Mouse (Mus musculus): ENCODE measurements at regions not wholly inside any gene's neighbourhood (a gene's known extent, or its start where the extent isn't known, plus 50 kb on each side); places are given as distances from the start of the nearest gene placed in this dataset.

DNA sequence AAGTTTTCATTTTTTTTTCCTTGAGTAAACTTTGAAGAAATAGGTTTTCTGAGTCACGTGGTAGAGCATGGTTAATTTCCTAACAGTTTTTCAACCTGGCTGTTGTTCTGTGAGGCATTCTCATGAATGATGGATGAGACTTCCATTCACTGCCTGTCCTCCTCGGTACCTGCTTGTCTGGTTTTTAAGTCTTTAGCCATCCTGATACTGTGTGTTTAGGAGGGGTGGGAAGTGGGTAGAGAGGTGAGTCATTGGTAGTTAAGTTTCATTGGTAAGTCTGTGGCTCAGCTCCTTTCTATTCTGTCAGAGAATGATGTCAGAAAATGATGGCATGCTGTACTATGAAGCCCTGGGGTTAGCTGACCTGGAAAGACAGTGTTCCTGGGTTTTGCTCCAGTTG lies 697.1 kb upstream of the Car8 start:
- no peaks in the 10 kb centered on the region for H3K27me3 ChIP-seq (replicated peaks; ENCODE audit: control insufficient read depth, insufficient read depth, low read length)
- no peaks in the 10 kb centered on the region for H3K36me3 ChIP-seq (ENCODE audit: control insufficient read depth, insufficient read depth, low read length)
- no peak for DNase-seq (ENCODE audit: low spot score)
- no peak overlapping the region for H3K4me3 ChIP-seq (ENCODE audit: low read depth, low read length)
- H3K4me2 ChIP-seq (ENCODE audit: low read length), result no peak overlapping the region
- 80% methylated on average over 2 of the region's 2 CpGs for WGBS
- H3K9me3 ChIP-seq (replicated peaks; ENCODE audit: control insufficient read depth, low read length), result no peaks in the 10 kb centered on the region
- ATAC-seq, result no peak
- no peak overlapping the region for H3K9ac ChIP-seq (ENCODE audit: low read length)
- H3K4me1 ChIP-seq (ENCODE audit: control insufficient read depth, insufficient read depth, low read length), result no peaks in the 10 kb centered on the region
- no peak overlapping the region for H3K27ac ChIP-seq (ENCODE audit: low read depth, low read length)

DNA sequence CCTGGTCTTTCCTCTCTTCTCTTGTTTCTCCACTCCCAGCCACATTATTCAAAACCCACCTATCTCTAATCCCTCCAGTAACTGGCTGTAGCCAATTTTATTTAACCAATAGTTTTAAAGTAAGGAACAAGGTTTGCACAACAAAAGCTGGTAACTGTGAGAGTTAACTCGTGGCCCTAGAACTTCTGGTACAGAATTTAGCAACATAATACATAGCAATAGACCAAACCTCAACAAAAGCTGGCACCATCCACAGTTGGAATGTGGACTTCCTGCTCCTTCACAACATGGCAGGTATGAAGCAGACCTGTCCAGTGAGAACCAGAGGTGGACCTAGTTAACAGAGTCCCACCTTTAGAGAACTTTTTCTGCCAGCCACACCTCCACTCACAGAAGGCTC lies 695.7 kb upstream of the Car8 start:
- Histone ChIP-seq H3K4me3 (ENCODE audit: low read depth, low read length) (no peak overlapping the region), H3K9me3 (replicated peaks; ENCODE audit: control insufficient read depth, low read length) (no peaks in the 10 kb centered on the region), H3K4me2 (ENCODE audit: low read length) (no peak overlapping the region), H3K36me3 (ENCODE audit: control insufficient read depth, insufficient read depth, low read length) (no peaks in the 10 kb centered on the region), H3K4me1 (ENCODE audit: control insufficient read depth, insufficient read depth, low read length) (no peaks in the 10 kb centered on the region), H3K27ac (ENCODE audit: low read depth, low read length) (no peak overlapping the region), H3K9ac (ENCODE audit: low read length) (no peak overlapping the region), H3K27me3 (replicated peaks; ENCODE audit: control insufficient read depth, insufficient read depth, low read length) (no peaks in the 10 kb centered on the region)
- 69% methylated on average over 1 of the region's 1 CpGs for WGBS
- DNase-seq (ENCODE audit: low spot score) (no peak), ATAC-seq (no peak)

DNA sequence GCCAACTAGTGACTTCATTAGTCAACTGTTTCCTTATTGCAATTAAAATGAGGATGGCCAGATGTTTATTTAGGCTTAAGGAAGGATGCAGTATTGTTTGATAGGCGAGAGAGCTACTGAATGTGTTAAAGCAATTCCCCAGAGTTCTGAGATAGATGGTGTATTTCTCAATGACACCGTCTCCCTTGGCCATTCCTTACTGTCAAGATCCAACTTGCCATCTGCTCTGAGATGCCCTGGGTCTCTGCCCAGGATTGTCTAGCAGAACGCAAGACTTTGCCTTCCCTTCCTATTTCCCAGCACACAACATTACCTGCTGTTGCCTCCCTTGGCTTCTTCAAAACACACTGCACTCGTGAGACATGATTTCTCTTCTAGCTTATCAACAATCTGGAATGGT lies 690.5 kb upstream of the Car8 start:
- WGBS, result 63% methylated on average over 4 of the region's 4 CpGs
- H3K27ac ChIP-seq (ENCODE audit: low read depth, low read length), result no peak overlapping the region
- H3K4me1 ChIP-seq (ENCODE audit: control insufficient read depth, insufficient read depth, low read length), result peaks cover 7% of the 10 kb centered on the region; the same call in 1 of the 2 replicates
- H3K36me3 ChIP-seq (ENCODE audit: control insufficient read depth, insufficient read depth, low read length), result no peaks in the 10 kb centered on the region
- no peak overlapping the region for H3K9ac ChIP-seq (ENCODE audit: low read length)
- DNase-seq (ENCODE audit: low spot score) (peak; percentile 53), ATAC-seq (no peak)
- no peak overlapping the region for H3K4me3 ChIP-seq (ENCODE audit: low read depth, low read length)
- H3K9me3 ChIP-seq (replicated peaks; ENCODE audit: control insufficient read depth, low read length), result no peaks in the 10 kb centered on the region
- no peak overlapping the region for H3K4me2 ChIP-seq (ENCODE audit: low read length)
- H3K27me3 ChIP-seq (replicated peaks; ENCODE audit: control insufficient read depth, insufficient read depth, low read length), result no peaks in the 10 kb centered on the region

DNA sequence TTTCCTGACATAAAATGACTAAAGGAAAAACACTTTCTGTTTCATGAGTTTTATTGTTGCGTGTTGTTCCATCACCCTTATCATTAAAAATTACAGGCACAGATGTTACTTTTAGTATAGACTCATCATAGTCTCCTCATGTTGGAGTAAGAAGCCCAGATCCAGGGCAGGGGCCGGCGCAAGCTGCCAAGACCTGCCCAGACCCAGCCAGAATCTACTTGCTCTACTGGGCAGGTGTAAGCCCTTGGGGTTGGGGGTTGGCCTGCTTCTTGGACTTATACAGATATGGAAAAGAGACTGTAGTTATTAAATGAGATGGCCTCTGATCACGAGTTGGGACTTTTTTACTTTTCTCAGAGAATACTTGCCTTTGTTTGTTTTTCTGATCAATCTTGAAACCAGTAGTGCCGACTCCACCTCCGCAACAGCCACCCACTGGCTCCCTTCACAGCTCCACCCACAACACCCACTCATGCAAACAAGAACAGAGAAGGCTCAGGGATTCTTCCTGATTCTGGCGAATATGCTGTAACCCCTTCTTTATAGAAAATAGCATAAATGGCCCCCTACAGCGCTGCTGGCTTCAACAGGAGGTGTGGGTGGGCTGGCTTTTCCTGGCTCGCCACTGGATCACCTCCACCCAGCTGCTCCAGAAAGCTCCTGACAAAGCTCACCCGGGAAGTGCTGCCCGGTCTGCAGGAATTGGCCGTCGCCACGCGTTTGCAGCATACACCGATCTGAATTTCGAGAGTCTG lies 689.9 kb upstream of the Car8 start:
- H3K4me2 ChIP-seq (ENCODE audit: low read length), result no peak overlapping the region
- H3K4me3 ChIP-seq (ENCODE audit: low read depth, low read length), result no peak overlapping the region
- no peak overlapping the region for H3K9ac ChIP-seq (ENCODE audit: low read length)
- 70% methylated on average over 17 of the region's 17 CpGs for WGBS
- no peaks in the 10 kb centered on the region for H3K9me3 ChIP-seq (replicated peaks; ENCODE audit: control insufficient read depth, low read length)
- ATAC-seq (no peak), DNase-seq (ENCODE audit: low spot score) (no peak)
- H3K36me3 ChIP-seq (ENCODE audit: control insufficient read depth, insufficient read depth, low read length), result no peaks in the 10 kb centered on the region
- H3K4me1 ChIP-seq (ENCODE audit: control insufficient read depth, insufficient read depth, low read length), result peaks cover 7% of the 10 kb centered on the region; the same call in 1 of the 2 replicates
- no peaks in the 10 kb centered on the region for H3K27me3 ChIP-seq (replicated peaks; ENCODE audit: control insufficient read depth, insufficient read depth, low read length)
- no peak overlapping the region for H3K27ac ChIP-seq (ENCODE audit: low read depth, low read length)

DNA sequence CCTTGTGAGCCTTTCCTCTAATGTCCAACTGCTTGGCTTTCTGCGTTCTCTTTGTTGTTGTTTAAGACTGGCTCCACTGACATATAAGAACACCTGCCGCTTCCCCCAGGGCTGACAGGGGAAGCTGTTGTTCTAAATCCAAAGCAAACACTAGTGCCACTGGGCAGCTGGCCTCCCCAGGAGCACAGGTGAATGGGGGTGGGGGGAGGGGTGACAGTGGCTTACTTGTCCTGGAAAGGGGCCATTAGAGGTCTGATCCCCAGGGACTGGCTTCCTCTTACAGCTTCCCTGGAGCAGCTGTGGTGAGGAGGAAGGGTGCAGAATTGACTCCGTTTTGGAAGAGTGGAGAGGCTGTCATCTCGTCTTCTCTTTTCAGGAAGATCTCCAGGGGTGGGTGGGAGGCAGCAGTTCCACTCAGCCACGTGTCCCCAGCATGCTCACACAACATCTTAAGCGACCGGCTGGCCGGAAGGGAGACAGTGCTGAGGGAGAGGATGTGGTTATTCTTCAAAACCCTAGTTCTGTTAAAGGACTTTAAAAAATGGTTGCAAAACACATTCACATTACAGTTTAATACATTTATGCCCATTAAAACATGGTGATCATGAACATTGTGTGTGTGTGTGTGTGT lies 688.5 kb upstream of the Car8 start:
- WGBS, result 35% methylated on average over 8 of the region's 8 CpGs
- H3K27me3 ChIP-seq (replicated peaks; ENCODE audit: control insufficient read depth, insufficient read depth, low read length), result no peaks in the 10 kb centered on the region
- H3K36me3 ChIP-seq (ENCODE audit: control insufficient read depth, insufficient read depth, low read length), result no peaks in the 10 kb centered on the region
- H3K27ac ChIP-seq (ENCODE audit: low read depth, low read length), result no peak overlapping the region
- H3K4me3 ChIP-seq (ENCODE audit: low read depth, low read length), result no peak overlapping the region
- no peak overlapping the region for H3K4me2 ChIP-seq (ENCODE audit: low read length)
- DNase-seq (ENCODE audit: low spot score) (no peak), ATAC-seq (no peak)
- H3K4me1 ChIP-seq (ENCODE audit: control insufficient read depth, insufficient read depth, low read length), result peaks cover 18% of the 10 kb centered on the region
- no peaks in the 10 kb centered on the region for H3K9me3 ChIP-seq (replicated peaks; ENCODE audit: control insufficient read depth, low read length)
- no peak overlapping the region for H3K9ac ChIP-seq (ENCODE audit: low read length)

DNA sequence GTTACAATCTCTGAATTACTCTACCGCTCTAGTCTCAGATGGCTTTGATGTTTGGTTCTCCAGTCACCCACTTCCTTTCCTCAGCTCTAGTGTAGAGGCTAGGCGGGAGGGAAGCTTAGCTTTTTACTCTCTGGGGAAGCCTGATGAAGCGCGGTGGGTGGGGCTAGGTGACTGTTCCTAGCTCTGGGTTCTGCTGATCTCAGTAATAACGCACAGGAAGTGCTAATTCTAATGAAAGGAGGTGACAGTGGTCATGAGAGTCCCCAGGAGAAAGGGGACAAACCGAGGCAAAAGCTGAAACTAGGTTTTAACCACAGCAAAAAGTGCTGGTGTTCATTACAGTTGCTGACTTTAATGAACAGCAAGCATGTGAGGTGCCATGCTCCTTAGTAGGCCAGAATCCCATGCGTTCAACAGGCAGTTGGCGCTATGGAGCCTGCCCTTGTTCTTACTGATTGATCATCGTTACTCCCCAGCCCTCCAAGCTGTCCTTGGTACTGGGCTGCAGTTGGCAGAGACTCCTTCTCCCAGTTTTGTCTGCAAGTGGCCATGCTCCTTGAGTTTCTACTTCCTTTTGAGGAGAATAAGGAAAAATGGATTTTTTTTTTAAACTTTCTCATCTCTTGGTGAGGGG lies 687.9 kb upstream of the Car8 start:
- ATAC-seq (no peak), DNase-seq (ENCODE audit: low spot score) (no peak)
- Histone ChIP-seq H3K4me1 (ENCODE audit: control insufficient read depth, insufficient read depth, low read length) (peaks cover 24% of the 10 kb centered on the region), H3K36me3 (ENCODE audit: control insufficient read depth, insufficient read depth, low read length) (no peaks in the 10 kb centered on the region), H3K9ac (ENCODE audit: low read length) (no peak overlapping the region), H3K9me3 (replicated peaks; ENCODE audit: control insufficient read depth, low read length) (no peaks in the 10 kb centered on the region), H3K27me3 (replicated peaks; ENCODE audit: control insufficient read depth, insufficient read depth, low read length) (no peaks in the 10 kb centered on the region), H3K4me3 (ENCODE audit: low read depth, low read length) (no peak overlapping the region), H3K4me2 (ENCODE audit: low read length) (no peak overlapping the region), H3K27ac (ENCODE audit: low read depth, low read length) (no peak overlapping the region)
- WGBS, result 41% methylated on average over 9 of the region's 9 CpGs

DNA sequence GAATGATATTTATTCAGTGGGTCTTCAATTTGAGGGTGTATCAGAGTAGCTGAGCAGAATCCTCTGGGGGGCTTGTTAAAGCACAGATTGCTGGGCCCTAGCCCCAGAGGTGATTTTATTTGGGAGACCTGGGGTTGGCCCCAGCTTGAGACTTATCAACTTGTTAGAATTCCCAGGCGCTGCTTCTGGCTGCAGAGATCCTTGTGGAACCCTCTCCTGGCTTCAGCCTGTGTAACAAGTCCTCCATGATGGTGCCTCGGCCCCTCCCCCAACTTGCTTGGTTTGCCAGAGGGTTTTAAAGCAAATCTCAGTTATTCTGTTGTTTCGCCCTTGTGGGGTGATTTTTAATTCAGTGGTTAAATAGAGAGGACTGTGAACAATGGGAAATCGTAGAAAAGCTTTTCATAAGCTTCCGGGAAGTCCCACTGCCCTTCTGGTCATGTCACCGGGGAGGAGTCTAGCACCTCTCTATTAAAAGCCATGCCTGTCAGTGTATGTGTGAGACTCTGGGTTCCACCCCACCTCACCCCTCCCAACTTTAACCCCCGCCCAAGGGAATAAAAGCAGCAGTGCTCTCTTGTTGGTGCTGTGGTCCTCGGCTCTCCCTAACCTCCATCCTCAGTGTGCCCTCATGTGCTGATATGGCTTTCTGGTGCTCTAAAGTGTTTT lies 684.0 kb upstream of the Car8 start:
- 24% methylated on average over 8 of the region's 8 CpGs for WGBS
- ATAC-seq, result peak; percentile 37

DNA sequence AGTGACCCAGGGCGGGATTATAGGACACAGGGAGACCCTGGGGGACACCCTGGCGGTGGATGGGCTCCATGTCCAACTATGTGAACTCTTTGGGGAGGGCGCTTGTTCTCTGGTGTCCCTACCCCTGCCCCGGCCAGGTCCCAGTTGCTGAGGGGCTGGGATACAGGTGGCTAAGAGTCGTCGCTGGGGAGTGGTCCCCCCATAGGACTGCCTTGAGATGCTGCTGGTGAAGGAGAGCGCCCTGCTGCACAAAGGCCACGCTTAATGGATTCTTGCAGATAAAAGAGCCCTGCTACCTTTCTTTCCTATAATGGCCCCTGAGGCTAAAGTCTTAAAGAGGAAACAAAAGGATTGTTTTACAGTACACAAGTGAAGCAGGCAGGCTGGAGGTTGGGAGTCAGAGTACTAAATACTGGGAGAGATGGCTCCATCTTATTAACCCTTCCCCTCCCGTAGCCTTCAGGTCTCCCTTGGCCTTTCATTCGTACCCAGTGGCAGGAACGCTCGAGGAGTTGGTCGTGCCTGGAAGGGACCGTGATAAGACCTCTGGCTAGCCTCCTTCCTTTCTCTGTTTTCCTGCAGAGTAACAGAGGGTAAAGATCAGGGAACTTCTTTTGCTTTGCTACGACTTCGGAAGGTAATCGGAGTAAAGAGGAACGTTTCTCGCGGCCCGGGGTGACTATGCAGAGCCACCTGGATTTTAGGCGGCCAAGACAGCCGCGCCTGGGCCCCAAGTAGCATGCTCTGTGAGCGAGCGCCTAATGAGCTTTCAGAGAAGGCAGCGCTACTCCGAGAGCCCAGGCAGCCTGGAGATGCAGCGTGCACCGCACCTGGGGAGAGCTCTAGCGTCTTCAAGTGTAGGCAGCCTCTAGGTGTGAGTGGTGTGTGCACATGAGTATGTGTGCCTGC lies 682.9 kb upstream of the Car8 start:
- peak overlapping the region; percentile 18 for H3K9ac ChIP-seq (ENCODE audit: low read length)
- H3K36me3 ChIP-seq (ENCODE audit: control insufficient read depth, insufficient read depth, low read length), result no peaks in the 10 kb centered on the region
- DNase-seq (ENCODE audit: low spot score) (peak; percentile 59), ATAC-seq (peak; percentile 67)
- no peak overlapping the region for H3K27ac ChIP-seq (ENCODE audit: low read depth, low read length)
- H3K27me3 ChIP-seq (replicated peaks; ENCODE audit: control insufficient read depth, insufficient read depth, low read length), result no peaks in the 10 kb centered on the region
- H3K4me3 ChIP-seq (ENCODE audit: low read depth, low read length), result no peak overlapping the region; the same call in 1 of the 2 replicates
- peaks cover 28% of the 10 kb centered on the region for H3K4me1 ChIP-seq (ENCODE audit: control insufficient read depth, insufficient read depth, low read length)
- peak overlapping the region; percentile 40 for H3K4me2 ChIP-seq (ENCODE audit: low read length)
- H3K9me3 ChIP-seq (replicated peaks; ENCODE audit: control insufficient read depth, low read length), result no peaks in the 10 kb centered on the region
- 5% methylated on average over 31 of the region's 31 CpGs for WGBS

More for the DNA sequence above, 684.0 kb upstream of the Car8 start:
- Histone ChIP-seq H3K4me1 (ENCODE audit: control insufficient read depth, insufficient read depth, low read length) (peaks cover 33% of the 10 kb centered on the region), H3K36me3 (ENCODE audit: control insufficient read depth, insufficient read depth, low read length) (no peaks in the 10 kb centered on the region), H3K27me3 (replicated peaks; ENCODE audit: control insufficient read depth, insufficient read depth, low read length) (no peaks in the 10 kb centered on the region), H3K9ac (ENCODE audit: low read length) (no peak overlapping the region; the same call in 1 of the 2 replicates), H3K27ac (ENCODE audit: low read depth, low read length) (no peak overlapping the region), H3K4me2 (ENCODE audit: low read length) (no peak overlapping the region), H3K4me3 (ENCODE audit: low read depth, low read length) (no peak overlapping the region), H3K9me3 (replicated peaks; ENCODE audit: control insufficient read depth, low read length) (no peaks in the 10 kb centered on the region)
- peak; percentile 55 for DNase-seq (ENCODE audit: low spot score)
